Mouse (Mus musculus) 416B (cell line): Measurements from ENCODE around the gene Ifi203.
"Not testable (repeated sequence)": the region's sequence is repeated elsewhere in the genome, so short reads cannot be mapped to it uniquely, and the experiment has no call there.

ENCODE experiments used
- DNase-seq: peaks from one replicate; pipeline ENCODE4 v3.0.0; 2011; ENCODE audit warnings: low read depth

The Ifi203 gene

GRCm38 (mm10) chr1:173941924-173942779 is at the start of gene Ifi203, which contains the start of gene Mndal:
TSS of gene Ifi203 (minus strand) at chr1:173942672.
TSS of gene Mndal (minus strand) at chr1:173942491.
- DNase-seq: peak; percentile 38

GRCm38 (mm10) chr1:173982694-173983305 is 40.3 kb upstream of the Ifi203 start, which contains the start of gene Ifi202b:
TSS of gene Ifi202b (minus strand) at chr1:173982744.
- not testable (repeated sequence) for DNase-seq

- DNase-seq: not testable (repeated sequence)
These were observed 38.6 kb upstream of the Ifi203 start for GRCm38 (mm10) chr1:173981038-173981437.

- peak; percentile 41 for DNase-seq
These were observed 35.1 kb upstream of the Ifi203 start for GRCm38 (mm10) chr1:173977622-173978021.

- DNase-seq: no peak
These were observed 30.6 kb upstream of the Ifi203 start for GRCm38 (mm10) chr1:173973111-173973510.

- DNase-seq: not testable (repeated sequence)
These were observed 19.0 kb upstream of the Ifi203 start for GRCm38 (mm10) chr1:173961491-173961890.

GRCm38 (mm10) chr1:173959998-173960397 is 17.5 kb upstream of the Ifi203 start:
- not testable (repeated sequence) for DNase-seq

- not testable (repeated sequence) for DNase-seq
These were observed 13.5 kb upstream of the Ifi203 start for GRCm38 (mm10) chr1:173955839-173956527.

- DNase-seq: no peak
These were observed 12.8 kb upstream of the Ifi203 start for GRCm38 (mm10) chr1:173955071-173955796.

- no peak for DNase-seq
These were observed 11.1 kb upstream of the Ifi203 start for GRCm38 (mm10) chr1:173953563-173953962.

- peak; percentile 68 for DNase-seq
These were observed 6.6 kb upstream of the Ifi203 start for GRCm38 (mm10) chr1:173949044-173949443.

GRCm38 (mm10) chr1:173942780-173943066 is 251 bp upstream of the Ifi203 start:
- peak; percentile 40 for DNase-seq

- DNase-seq: not testable (repeated sequence)
These were observed 950 bp downstream of the Ifi203 start for GRCm38 (mm10) chr1:173941522-173941921.

GRCm38 (mm10) chr1:173919279-173919678 is 23.2 kb downstream of the Ifi203 start:
- not testable (repeated sequence) for DNase-seq

GRCm38 (mm10) chr1:173914559-173914958 is 27.9 kb downstream of the Ifi203 start:
- DNase-seq: no peak

GRCm38 (mm10) chr1:173913256-173913791 is 29.1 kb downstream of the Ifi203 start:
- peak; percentile 8 for DNase-seq

- DNase-seq: peak; percentile 42
These were observed 29.8 kb downstream of the Ifi203 start, which contains the start of gene Ifi211 for GRCm38 (mm10) chr1:173912548-173913255. TSS of gene Ifi211 (minus strand) at chr1:173913046.

GRCm38 (mm10) chr1:173911808-173912464 is 30.5 kb downstream of the Ifi203 start:
- DNase-seq: no peak

- DNase-seq: not testable (repeated sequence)
These were observed 34.1 kb downstream of the Ifi203 start for GRCm38 (mm10) chr1:173908390-173908789.

- not testable (repeated sequence) for DNase-seq
These were observed 36.6 kb downstream of the Ifi203 start for GRCm38 (mm10) chr1:173905885-173906284.
